Mouse (Mus musculus) cortical plate, adult 2 months (tissue): ENCODE results near the gene Acad10.

Experiments used
- CTCF ChIP-seq: fragments of 200-500 bp; IDR thresholded peaks from 2 replicates; pipeline ENCODE4 v1.5.1; 2011; ENCODE audit warnings: mild to moderate bottlenecking, control low read depth, low read length; ENCODE audit not compliant: insufficient read depth; ENCODE audit errors: extremely low read depth
- POLR2A ChIP-seq: fragments of 200-500 bp; IDR thresholded peaks from 2 replicates; pipeline ENCODE4 v1.6.1; 2011; ENCODE audit warnings: mild to moderate bottlenecking, low read length, control low read depth; ENCODE audit not compliant: insufficient read depth; ENCODE audit errors: extremely low read depth

DNA sequence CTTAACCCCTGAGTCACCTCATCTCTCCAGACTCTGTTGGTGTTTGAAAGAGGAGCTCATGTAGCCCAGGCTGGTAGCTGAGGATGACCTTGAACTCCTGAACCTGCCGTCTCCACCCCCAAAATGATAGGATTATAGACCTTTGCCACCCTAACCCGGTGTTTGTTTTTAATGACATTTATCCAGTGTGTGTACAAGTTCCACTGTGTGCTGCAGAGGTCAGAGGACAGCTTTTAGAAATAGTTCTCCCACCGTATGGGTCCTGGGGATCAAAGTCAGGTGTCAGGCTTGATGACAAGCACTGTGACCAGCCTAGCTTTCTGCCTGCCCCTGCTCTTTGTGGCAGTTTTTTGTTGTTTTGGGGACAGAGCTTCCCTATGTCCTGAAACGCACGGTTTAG, 39.6 kb upstream of the Acad10 start:
- no peak for TF ChIP-seq CTCF
- TF ChIP-seq POLR2A, result no peak
